Mouse (Mus musculus): ENCODE measurements around the gene Rpl34. TPM values are rescaled to one million over a fixed set of nuclear protein-coding genes. Genes with fewer than 3 reads are reported as not detected.

The Rpl34 gene
- total RNA-seq, 4 experiments from 2014 or later: 314 to 367 (median 338) TPM

Other genes starting within 250 kb of the Rpl34 start
- gene Etnppl, start 113.0 kb downstream of the Rpl34 start, total RNA-seq (2022): under 1 TPM in 1 of 4 experiments, not detected in 3; 0.19 TPM
- gene Ostc, start 21.0 kb downstream of the Rpl34 start, total RNA-seq (2022): 10 to 100 TPM; 20.6 to 25.0 (median 23.4) TPM